In the genomic region with DNA sequence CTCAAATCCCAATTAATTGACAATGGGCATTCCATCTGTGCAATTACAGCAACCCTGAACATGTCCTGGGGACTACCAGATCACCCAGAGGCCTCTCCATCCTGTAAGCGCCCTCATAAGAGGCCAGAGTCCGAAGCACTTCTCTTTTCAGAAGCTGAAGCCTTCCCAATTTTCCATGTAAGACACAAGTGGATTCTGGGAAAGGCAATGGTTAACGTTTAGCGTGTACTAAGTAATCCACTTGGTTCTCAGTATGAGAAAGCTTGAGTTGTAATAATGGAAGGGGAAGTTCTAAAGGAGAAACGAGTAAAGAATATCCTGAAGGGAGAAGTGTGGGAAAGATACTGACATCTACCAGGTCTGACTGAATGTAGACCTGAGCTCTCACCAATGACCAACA, we compare ENCODE assay signal across 7 mouse cellular contexts. TPM values are rescaled to one million over a fixed set of nuclear protein-coding genes. Genes with fewer than 3 reads are reported as not detected.
DNase-seq lines count a peak whose midpoint lies in the region; ATAC-seq and TF ChIP-seq lines count a peak whose summit lies in the region.

No protein-coding gene starts in this region.

- H3K9ac ChIP-seq in lung, embryonic 16.5 days (ENCODE audit: low read length), result peak overlapping the region; percentile 96
- H3K9ac ChIP-seq in hindbrain, embryonic 12.5 days, result no peak overlapping the region
- H3K9ac ChIP-seq in limb, embryonic 15.5 days, result no peak overlapping the region
- peak overlapping the region; percentile 45 for H3K9ac ChIP-seq in stomach, postnatal 0 days (ENCODE audit: low read length)

- peak overlapping the region; percentile 62 for H3K4me2 ChIP-seq in lung, embryonic 16.5 days (ENCODE audit: low read depth, low read length)
- H3K4me2 ChIP-seq in hindbrain, embryonic 12.5 days (replicated peaks), result peak overlapping the region; percentile 72
- H3K4me2 ChIP-seq in limb, embryonic 15.5 days, result peak overlapping the region; percentile 58
- peak overlapping the region; percentile 69 for H3K4me2 ChIP-seq in stomach, postnatal 0 days (replicated peaks; ENCODE audit: low read depth)

- peak overlapping the region; percentile 96 for H3K4me3 ChIP-seq in lung, embryonic 16.5 days (ENCODE audit: low read length)
- H3K4me3 ChIP-seq in hindbrain, embryonic 12.5 days, result peak overlapping the region; percentile 79; the same call in 1 of the 2 replicates
- H3K4me3 ChIP-seq in limb, embryonic 15.5 days, result peak overlapping the region; percentile 93
- peak overlapping the region; percentile 85 for H3K4me3 ChIP-seq in stomach, postnatal 0 days (ENCODE audit: low read depth, low read length)

- H3K27me3 ChIP-seq in lung, embryonic 16.5 days (ENCODE audit: control insufficient read depth, insufficient read depth, low read depth, low read length), result no peaks in the 10 kb centered on the region
- H3K27me3 ChIP-seq in hindbrain, embryonic 12.5 days, result 0 out of 2 replicates have a peak, but pooled peaks cover 3% of the 10 kb centered on the region
- H3K27me3 ChIP-seq in limb, embryonic 15.5 days, result no peaks in the 10 kb centered on the region
- no peaks in the 10 kb centered on the region for H3K27me3 ChIP-seq in stomach, postnatal 0 days (ENCODE audit: control insufficient read depth, insufficient read depth, low read length)

- H3K9me3 ChIP-seq in lung, embryonic 16.5 days (ENCODE audit: control insufficient read depth, low read length), result no peaks in the 10 kb centered on the region
- H3K9me3 ChIP-seq in hindbrain, embryonic 12.5 days (replicated peaks), result no peaks in the 10 kb centered on the region
- H3K9me3 ChIP-seq in limb, embryonic 15.5 days, result no peaks in the 10 kb centered on the region
- H3K9me3 ChIP-seq in stomach, postnatal 0 days (ENCODE audit: control insufficient read depth, low read length), result no peaks in the 10 kb centered on the region

- no peak for TF ChIP-seq EP300 in stomach, postnatal 0 days (optimal IDR thresholded peaks at IDR 0.05)

- no peak for ATAC-seq in lung, embryonic 16.5 days (ENCODE audit: low read depth)
- ATAC-seq in hindbrain, embryonic 12.5 days (ENCODE audit: low FRiP score), result no peak
- ATAC-seq in limb, embryonic 15.5 days (ENCODE audit: insufficient number of reproducible peaks, low FRiP score, low TSS enrichment, low read depth), result no peak
- ATAC-seq in stomach, postnatal 0 days (ENCODE audit: low FRiP score, low TSS enrichment), result no peak

- no peak overlapping the region for H3K27ac ChIP-seq in lung, embryonic 16.5 days (ENCODE audit: low read length)
- no peak overlapping the region for H3K27ac ChIP-seq in hindbrain, embryonic 12.5 days
- H3K27ac ChIP-seq in limb, embryonic 15.5 days, result no peak overlapping the region; the same call in 1 of the 2 replicates
- no peak overlapping the region; the same call in 1 of the 2 replicates for H3K27ac ChIP-seq in stomach, postnatal 0 days (replicated peaks)

- 29% methylated on average over 5 of the region's 5 CpGs for WGBS in lung, embryonic 16.5 days
- 60% methylated on average over 5 of the region's 5 CpGs for WGBS in hindbrain, embryonic 12.5 days
- 28% methylated on average over 5 of the region's 5 CpGs for WGBS in limb, embryonic 15.5 days
- WGBS in stomach, postnatal 0 days, result 33% methylated on average over 5 of the region's 5 CpGs

- H3K4me1 ChIP-seq in lung, embryonic 16.5 days (replicated peaks; ENCODE audit: control insufficient read depth, insufficient read depth, low read length), result peaks cover 8% of the 10 kb centered on the region; the same call in 1 of the 2 replicates
- peaks cover 12% of the 10 kb centered on the region; the same call in 1 of the 2 replicates for H3K4me1 ChIP-seq in hindbrain, embryonic 12.5 days
- peaks cover 13% of the 10 kb centered on the region for H3K4me1 ChIP-seq in limb, embryonic 15.5 days
- H3K4me1 ChIP-seq in stomach, postnatal 0 days (replicated peaks; ENCODE audit: control insufficient read depth, insufficient read depth), result 0 out of 2 replicates have a peak, but pooled peaks cover 2% of the 10 kb centered on the region

- H3K36me3 ChIP-seq in lung, embryonic 16.5 days (ENCODE audit: control insufficient read depth, insufficient read depth, low read length), result no peaks in the 10 kb centered on the region
- H3K36me3 ChIP-seq in hindbrain, embryonic 12.5 days, result no peaks in the 10 kb centered on the region
- H3K36me3 ChIP-seq in limb, embryonic 15.5 days, result no peaks in the 10 kb centered on the region
- H3K36me3 ChIP-seq in stomach, postnatal 0 days (ENCODE audit: control insufficient read depth, insufficient read depth, low read length), result no peaks in the 10 kb centered on the region

- DNase-seq in lung, postnatal 4 days, result no peak
- no peak for DNase-seq in stomach, postnatal 0 days (ENCODE audit: low spot score)
- DNase-seq in thymus, postnatal 0 days (ENCODE audit: low spot score), result no peak
- no peak for DNase-seq in ovary, postnatal 10 days (ENCODE audit: low spot score)

- no peak for TF ChIP-seq CTCF in stomach, postnatal 0 days (IDR thresholded peaks at IDR 0.05; ENCODE audit: low read depth)

RNA-seq across cellular contexts. Expression of gene Arhgap42, which starts 1.4 kb away (rescaled TPM):
- 40.5 and 43.9 TPM in 2 replicates for polyA plus RNA-seq in lung, embryonic 16.5 days (2015; fragmentation: Nextera tagmentation; extraction: Ambion mirVana)
- polyA plus RNA-seq in hindbrain, embryonic 12.5 days (2016; fragmentation: Nextera tagmentation; extraction: Ambion mirVana), result 27.7 and 28.3 TPM in 2 replicates
- polyA plus RNA-seq in limb, embryonic 15.5 days (2015; fragmentation: Nextera tagmentation; extraction: Ambion mirVana), result 38.7 and 49.5 TPM in 2 replicates
- 19.8 and 21.7 TPM in 2 replicates for polyA plus RNA-seq in stomach, postnatal 0 days (2015; fragmentation: Nextera tagmentation; extraction: Ambion mirVana)
- polyA plus RNA-seq in thymus, postnatal 0 days (2015; fragmentation: Nextera tagmentation; extraction: Ambion mirVana), result 8.5 and 10.2 TPM in 2 replicates

Comparison
In these comparisons a context has a peak if more than half of its experiments do, and no peak if none do; other contexts are left out.
1. H3K9ac ChIP-seq: peak in lung, embryonic 16.5 days (single experiment) and stomach, postnatal 0 days (single experiment); none in hindbrain, embryonic 12.5 days (single experiment) and limb, embryonic 15.5 days (single experiment).
2. Peak in every context shown above with its lines, with median percentiles within 50 percentile points of each other: H3K4me2 ChIP-seq and H3K4me3 ChIP-seq.